Mouse (Mus musculus) C3H10T1/2 (cell line): Measurements from ENCODE around the gene Baiap2l2. TPM values are rescaled to one million over a fixed set of nuclear protein-coding genes. Genes with fewer than 3 reads are reported as not detected.

ENCODE experiments used
- polyA plus RNA-seq, 2 experiments: library from polyadenylated mRNA; unstranded; fragments of >200 nt; fragmentation: generic; extraction: Trizol; gene quantifications; one replicate each; pipeline ENCODE4 v1.2.1; 2012; ENCODE audit warnings: missing spikeins in 2 of 2

Baiap2l2 gene
- polyA plus RNA-seq: under 1 TPM in 1 of 2 experiments, not detected in 1; 0.13 TPM

GRCm38 (mm10) chr15:79285399-79285798 is at the start of gene Baiap2l2:
Gene Baiap2l2 (minus strand): TSS chr15:79285537.

GRCm38 (mm10) chr15:79328058-79328938 is 43.0 kb upstream of the Baiap2l2 start, which contains the start of gene Pla2g6:
Gene Pla2g6 (minus strand): TSS chr15:79328390.

GRCm38 (mm10) chr15:79254661-79255060 is 30.7 kb downstream of the Baiap2l2 start, which contains the start of gene Slc16a8:
Gene Slc16a8 (minus strand): TSS chr15:79254761.

GRCm38 (mm10) chr15:79229058-79229821 is 56.1 kb downstream of the Baiap2l2 start, which contains the start of the genes Pick1 and Gm49486:
Gene Pick1 (plus strand): TSS chr15:79229173.
Gene Gm49486 (plus strand): TSS chr15:79229391.

Other genes starting within 250 kb of the Baiap2l2 start
- gene Galr3, start 243.7 kb downstream of the Baiap2l2 start, polyA plus RNA-seq: under 1 TPM in 1 of 2 experiments, not detected in 1; 0.27 TPM
- gene Ankrd54, start 222.6 kb downstream of the Baiap2l2 start, polyA plus RNA-seq: 10 to 100 TPM; 48.3 to 48.9 TPM
- 100 to 1,000 TPM; 288 to 344 TPM for gene Eif3l, start 210.4 kb downstream of the Baiap2l2 start, polyA plus RNA-seq
- gene Micall1, start 176.6 kb downstream of the Baiap2l2 start, polyA plus RNA-seq: 10 to 100 TPM in 1 of 2 experiments, 1 to 10 TPM in 1; 4.5 to 14.4 TPM
- gene Polr2f, start 144.5 kb downstream of the Baiap2l2 start, polyA plus RNA-seq: 100 to 1,000 TPM; 386 to 720 TPM
- 10 to 100 TPM in 1 of 2 experiments, 1 to 10 TPM in 1; 7.6 to 28.9 TPM for gene 1700088E04Rik, start 144.3 kb downstream of the Baiap2l2 start, polyA plus RNA-seq
- gene Sox10, start 120.3 kb downstream of the Baiap2l2 start, polyA plus RNA-seq: under 1 TPM in 1 of 2 experiments, not detected in 1; 0.02 TPM
- gene Pick1, start 56.4 kb downstream of the Baiap2l2 start, polyA plus RNA-seq: 10 to 100 TPM in 1 of 2 experiments, 1 to 10 TPM in 1; 6.2 to 32.0 TPM
- gene Gm49486, start 56.1 kb downstream of the Baiap2l2 start, polyA plus RNA-seq: under 1 TPM in 1 of 2 experiments, not detected in 1; 0.14 TPM
- gene Slc16a8, start 30.8 kb downstream of the Baiap2l2 start, polyA plus RNA-seq: under 1 TPM; 0.01 to 0.35 TPM
- gene Pla2g6, start 42.9 kb upstream of the Baiap2l2 start, polyA plus RNA-seq: 10 to 100 TPM; 11.8 to 22.9 TPM
- 1 to 10 TPM; 3.3 to 7.1 TPM for gene Maff, start 61.1 kb upstream of the Baiap2l2 start, polyA plus RNA-seq
- gene Tmem184b, start 118.0 kb upstream of the Baiap2l2 start, polyA plus RNA-seq: 10 to 100 TPM; 22.2 to 89.4 TPM
- gene Csnk1e, start 170.0 kb upstream of the Baiap2l2 start, polyA plus RNA-seq: 10 to 100 TPM; 36.7 to 78.9 TPM
- gene Kcnj4, start 219.7 kb upstream of the Baiap2l2 start, polyA plus RNA-seq: under 1 TPM in 1 of 2 experiments, not detected in 1; 0.04 TPM
- gene Kdelr3, start 230.9 kb upstream of the Baiap2l2 start, polyA plus RNA-seq: 10 to 100 TPM; 32.3 to 63.8 TPM